Mouse (Mus musculus) stomach, postnatal 0 days (tissue): ENCODE data around the gene Nit1. TPM values are rescaled to one million over a fixed set of nuclear protein-coding genes. Genes with fewer than 3 reads are reported as not detected.
A peak's percentile ranks its signal among the peaks of the same experiment; 100 is the strongest.
"Not testable (repeated sequence)": the region's sequence is repeated elsewhere in the genome, so short reads cannot be mapped to it uniquely, and the experiment has no call there.

Experiments
- ATAC-seq: fragments of 200-750 bp; cut with Nextera tagmentation; 2 replicates; pipeline ENCODE4 v1.8.0; 2017; ENCODE audit not compliant: low FRiP score, low TSS enrichment
- DNase-seq: peaks from one replicate; pipeline ENCODE4 v3.0.0-alpha.2; 2016; ENCODE audit warnings: low spot score
- H3K27ac ChIP-seq: fragments of 300-500 bp; sonication (generic); replicated peaks from 2 replicates; pipeline ENCODE4 v1.5.1; 2014; ENCODE audit warnings: mild to moderate bottlenecking, control low read depth
- H3K27me3 ChIP-seq: fragments of 300-500 bp; sonication (generic); 2 replicates; pipeline ENCODE4 v1.6.1; 2014; ENCODE audit warnings: low read length; ENCODE audit not compliant: control insufficient read depth, insufficient read depth
- H3K36me3 ChIP-seq: fragments of 300-500 bp; sonication (generic); 2 replicates; pipeline ENCODE4 v1.6.1; 2014; ENCODE audit warnings: low read length, mixed read lengths; ENCODE audit not compliant: control insufficient read depth, insufficient read depth
- H3K4me1 ChIP-seq: fragments of 300-500 bp; sonication (generic); replicated peaks from 2 replicates; pipeline ENCODE4 v1.6.1; 2014; ENCODE audit warnings: antibody characterized with exemption; ENCODE audit not compliant: control insufficient read depth, insufficient read depth
- H3K4me2 ChIP-seq: fragments of 300-500 bp; sonication (generic); replicated peaks from 2 replicates; pipeline ENCODE4 v1.6.1; 2014; ENCODE audit warnings: low read depth, mild to moderate bottlenecking, control low read depth, moderate library complexity
- H3K4me3 ChIP-seq: fragments of 300-500 bp; sonication (generic); 2 replicates; pipeline ENCODE4 v1.5.1; 2014; ENCODE audit warnings: low read depth, low read length, control low read depth
- H3K9ac ChIP-seq: fragments of 300-500 bp; sonication (generic); 2 replicates; pipeline ENCODE4 v1.6.1; 2014; ENCODE audit warnings: mild to moderate bottlenecking, low read length, control low read depth, mixed read lengths
- H3K9me3 ChIP-seq: fragments of 300-500 bp; sonication (generic); 2 replicates; pipeline ENCODE4 v1.6.1; 2016; ENCODE audit warnings: low read length; ENCODE audit not compliant: control insufficient read depth
- CTCF ChIP-seq: IDR thresholded peaks from 2 replicates; pipeline ENCODE4 v1.5.1; 2016; ENCODE audit warnings: antibody characterized with exemption, low read depth, mild to moderate bottlenecking, moderate library complexity
- EP300 ChIP-seq: optimal IDR thresholded peaks from 2 replicates; pipeline ENCODE3; 2016; ENCODE audit warnings: antibody characterized with exemption
- WGBS: fragments of 180-500 bp; shearing (Covaris S2); extraction: QIAGEN DNeasy Blood & Tissue Kit; methylation state at CpG from one replicate; pipeline ENCODE4 v1.1.7; 2014; 5-methylcytosine and 5-hydroxymethylcytosine counted together
- polyA plus RNA-seq: library from polyadenylated mRNA; unstranded; fragments of >200 nt; fragmentation: Nextera tagmentation; extraction: Ambion mirVana; gene quantifications from 2 replicates; pipeline ENCODE4 v1.2.1, GENCODE M21; 2015

Nit1 gene
- polyA plus RNA-seq, 1 experiment from 2014 or later: 41.8 TPM

GRCm38 (mm10) chr1:171329433-171330215 lies 15.8 kb downstream of the Nit1 start:
- H3K9ac ChIP-seq: peak overlapping the region; percentile 93
- peak overlapping the region; percentile 99 for H3K27ac ChIP-seq
- H3K9me3 ChIP-seq: no peaks in the 10 kb centered on the region
- no peaks in the 10 kb centered on the region for H3K27me3 ChIP-seq
- no peaks in the 10 kb centered on the region; the same call in 1 of the 2 replicates for H3K36me3 ChIP-seq
- DNase-seq: no peak
- 0 out of 2 replicates have a peak, but pooled peaks cover 4% of the 10 kb centered on the region for H3K4me1 ChIP-seq
- WGBS: 1% methylated on average over 49 of the region's 61 CpGs
- H3K4me3 ChIP-seq: peak overlapping the region; percentile 88
- TF ChIP-seq CTCF: no peak
- no peak for TF ChIP-seq EP300
- H3K4me2 ChIP-seq: peak overlapping the region; percentile 84
- ATAC-seq: peak; percentile 84

GRCm38 (mm10) chr1:171328839-171329432 lies 16.5 kb downstream of the Nit1 start, which contains the start of gene Dedd:
Dedd (plus strand) TSS chr1:171329145.
- Histone ChIP-seq H3K9me3 (no peaks in the 10 kb centered on the region), H3K4me2 (peak within 1 kb of the TSS; percentile 84), H3K36me3 (no peaks in the 10 kb centered on the region; the same call in 1 of the 2 replicates), H3K4me3 (peak within 1 kb of the TSS; percentile 88), H3K9ac (peak within 1 kb of the TSS; percentile 93), H3K4me1 (0 out of 2 replicates have a peak, but pooled peaks cover 4% of the 10 kb centered on the region), H3K27ac (peak within 1 kb of the TSS; percentile 99), H3K27me3 (no peaks in the 10 kb centered on the region)
- ATAC-seq (peak; percentile 95), DNase-seq (peak; percentile 94)
- WGBS: under 1% methylated on average over 37 of the region's 48 CpGs
- TF ChIP-seq CTCF (peak; percentile 43), EP300 (no peak)

GRCm38 (mm10) chr1:171328244-171328643 lies 17.2 kb downstream of the Nit1 start:
- Histone ChIP-seq H3K27ac (peak overlapping the region; percentile 99), H3K36me3 (no peaks in the 10 kb centered on the region; the same call in 1 of the 2 replicates), H3K9ac (peak overlapping the region; percentile 93), H3K27me3 (no peaks in the 10 kb centered on the region), H3K4me2 (peak overlapping the region; percentile 84), H3K4me3 (peak overlapping the region; percentile 88), H3K9me3 (no peaks in the 10 kb centered on the region), H3K4me1 (0 out of 2 replicates have a peak, but pooled peaks cover 4% of the 10 kb centered on the region)
- whole genome bisulfite sequencing: 13% methylated on average over 9 of the region's 9 CpGs
- TF ChIP-seq EP300 (no peak), CTCF (no peak)
- DNase-seq (no peak), ATAC-seq (no peak)

- DNase-seq, ATAC-seq, H3K27me3 ChIP-seq, H3K27ac ChIP-seq, H3K4me1 ChIP-seq, H3K36me3 ChIP-seq, H3K9ac ChIP-seq, H3K4me2 ChIP-seq, H3K9me3 ChIP-seq, H3K4me3 ChIP-seq: not testable (repeated sequence)
- WGBS: 84% methylated on average over 3 of the region's 4 CpGs
These were observed 18.9 kb downstream of the Nit1 start for GRCm38 (mm10) chr1:171326588-171326987.

- no peaks in the 10 kb centered on the region for H3K36me3 ChIP-seq
- H3K27ac ChIP-seq: no peak overlapping the region
- no peak for DNase-seq
- no peak overlapping the region for H3K9ac ChIP-seq
- WGBS: 73% methylated on average over 2 of the region's 2 CpGs
- no peaks in the 10 kb centered on the region for H3K9me3 ChIP-seq
- H3K27me3 ChIP-seq: no peaks in the 10 kb centered on the region
- no peak overlapping the region for H3K4me2 ChIP-seq
- TF ChIP-seq CTCF (no peak), EP300 (no peak)
- H3K4me1 ChIP-seq: 0 out of 2 replicates have a peak, but pooled peaks cover 4% of the 10 kb centered on the region
- no peak overlapping the region for H3K4me3 ChIP-seq
- no peak for ATAC-seq
These were observed 19.9 kb downstream of the Nit1 start for GRCm38 (mm10) chr1:171325571-171325970.

- peak; percentile 94 for ATAC-seq
- 91% methylated on average over 1 of the region's 1 CpGs for WGBS
These were observed 23.4 kb downstream of the Nit1 start for GRCm38 (mm10) chr1:171322012-171322411.

More at GRCm38 (mm10) chr1:171322012-171322411, 23.4 kb downstream of the Nit1 start:
- Histone ChIP-seq H3K36me3 (no peaks in the 10 kb centered on the region), H3K4me1 (no peaks in the 10 kb centered on the region), H3K4me2 (no peak overlapping the region), H3K27ac (peak overlapping the region; percentile 56; the same call in 1 of the 2 replicates), H3K27me3 (no peaks in the 10 kb centered on the region), H3K9ac (no peak overlapping the region; the same call in 1 of the 2 replicates), H3K4me3 (no peak overlapping the region), H3K9me3 (no peaks in the 10 kb centered on the region)
- DNase-seq: peak; percentile 68
- TF ChIP-seq CTCF: no peak
- no peak for TF ChIP-seq EP300
